Mouse (Mus musculus) forebrain, embryonic 14.5 days (tissue): ENCODE measurements around the gene Lrmda. TPM values are rescaled to one million over a fixed set of nuclear protein-coding genes. Genes with fewer than 3 reads are reported as not detected.

Experiments
- ATAC-seq: fragments of 200-750 bp; cut with Nextera tagmentation; 2 replicates; pipeline ENCODE4 v1.8.0; 2017; ENCODE audit warnings: mild to moderate bottlenecking, moderate library complexity
- DNase-seq: peaks from one replicate; pipeline ENCODE4 v3.0.0-alpha.2; 2015; ENCODE audit warnings: low spot score
- H3K27ac ChIP-seq: fragments of 300-500 bp; sonication (generic); 2 replicates; pipeline ENCODE4 v1.5.1; 2014; ENCODE audit warnings: low read depth, mild to moderate bottlenecking, control low read depth, low read length, moderate library complexity
- H3K27me3 ChIP-seq: fragments of 300-500 bp; sonication (generic); replicated peaks from 2 replicates; pipeline ENCODE4 v1.6.1; 2014; ENCODE audit warnings: low read length, control low read depth, mixed read lengths; ENCODE audit not compliant: control insufficient read depth, insufficient read depth
- H3K36me3 ChIP-seq: fragments of 300-500 bp; sonication (generic); 2 replicates; pipeline ENCODE4 v1.6.1; 2014; ENCODE audit warnings: low read length, control low read depth; ENCODE audit not compliant: control insufficient read depth, insufficient read depth
- H3K4me1 ChIP-seq: fragments of 300-500 bp; sonication (generic); 2 replicates; pipeline ENCODE4 v1.6.1; 2014; ENCODE audit warnings: antibody characterized with exemption, low read length, control low read depth; ENCODE audit not compliant: control insufficient read depth, insufficient read depth
- H3K4me2 ChIP-seq: fragments of 300-500 bp; sonication (generic); 2 replicates; pipeline ENCODE4 v1.6.1; 2014; ENCODE audit warnings: mild to moderate bottlenecking, control low read depth, low read length
- H3K4me3 ChIP-seq: fragments of 300-500 bp; sonication (generic); 2 replicates; pipeline ENCODE4 v1.5.1; 2014; ENCODE audit warnings: low read depth, low read length, control low read depth
- H3K9ac ChIP-seq: fragments of 300-500 bp; sonication (generic); 2 replicates; pipeline ENCODE4 v1.6.1; 2014; ENCODE audit warnings: mild to moderate bottlenecking, low read length, control low read depth, moderate library complexity
- H3K9me3 ChIP-seq: fragments of 300-500 bp; sonication (generic); replicated peaks from 2 replicates; pipeline ENCODE4 v1.6.1; 2016; ENCODE audit warnings: low read length, control low read depth, mixed read lengths; ENCODE audit not compliant: control insufficient read depth
- WGBS: fragments of 180-500 bp; shearing (Covaris S2); extraction: QIAGEN DNeasy Blood & Tissue Kit; methylation state at CpG from one replicate; pipeline ENCODE4 v1.1.7; 2014; 5-methylcytosine and 5-hydroxymethylcytosine counted together
- polyA plus RNA-seq: library from polyadenylated mRNA; unstranded; fragments of >200 nt; fragmentation: Nextera tagmentation; extraction: Ambion mirVana; gene quantifications from 2 replicates; pipeline ENCODE4 v1.2.1, GENCODE M21; 2014

Gene Lrmda
- polyA plus RNA-seq, 1 experiment from 2014 or later: not detected

DNA sequence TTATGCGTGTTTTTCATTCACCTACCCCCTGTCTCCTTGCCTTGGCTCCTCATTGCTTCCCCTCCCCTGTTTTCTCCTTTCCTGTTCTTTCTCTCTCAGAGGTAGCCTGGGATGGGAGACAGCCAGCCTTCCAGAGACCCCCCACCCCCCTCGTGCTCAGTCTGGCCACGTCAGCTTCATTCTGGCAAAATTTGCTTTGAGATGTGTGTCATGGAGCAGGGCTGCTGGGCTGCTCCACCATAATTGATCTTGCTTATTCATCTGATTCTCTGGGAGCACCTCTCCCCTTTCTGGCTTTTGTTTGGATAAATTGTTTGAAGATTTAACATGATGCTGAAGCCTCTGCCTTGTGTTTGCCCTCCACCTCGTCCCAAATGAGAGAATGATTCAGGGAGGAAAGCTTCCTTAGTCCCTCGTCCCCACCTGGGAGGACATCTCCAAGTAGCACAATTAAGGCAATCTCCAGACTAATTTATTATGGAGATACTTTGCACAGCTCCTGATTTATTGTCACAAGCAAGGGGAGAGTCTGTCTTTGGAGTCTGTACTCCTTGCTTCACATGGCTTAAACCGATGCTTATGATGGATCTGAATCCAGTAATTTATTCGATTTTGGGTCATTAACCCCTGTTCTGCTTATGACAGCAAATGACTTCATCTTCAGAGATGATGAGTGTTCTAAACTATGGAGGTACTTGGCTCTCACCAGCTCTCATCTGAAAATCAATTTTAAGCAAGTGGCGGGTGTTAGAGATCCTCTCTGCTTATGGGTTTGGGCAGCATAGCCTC, 526.6 kb downstream of the Lrmda start:
- Histone ChIP-seq H3K27me3 (no peaks in the 10 kb centered on the region), H3K4me1 (peaks cover 12% of the 10 kb centered on the region), H3K36me3 (no peaks in the 10 kb centered on the region), H3K9ac (no peak overlapping the region), H3K27ac (no peak overlapping the region), H3K9me3 (no peaks in the 10 kb centered on the region), H3K4me2 (no peak overlapping the region), H3K4me3 (no peak overlapping the region)
- ATAC-seq (0 out of 2 replicates have a peak, but pooled peaks have one; percentile 2), DNase-seq (no peak)
- WGBS: 38% methylated on average over 8 of the region's 8 CpGs

DNA sequence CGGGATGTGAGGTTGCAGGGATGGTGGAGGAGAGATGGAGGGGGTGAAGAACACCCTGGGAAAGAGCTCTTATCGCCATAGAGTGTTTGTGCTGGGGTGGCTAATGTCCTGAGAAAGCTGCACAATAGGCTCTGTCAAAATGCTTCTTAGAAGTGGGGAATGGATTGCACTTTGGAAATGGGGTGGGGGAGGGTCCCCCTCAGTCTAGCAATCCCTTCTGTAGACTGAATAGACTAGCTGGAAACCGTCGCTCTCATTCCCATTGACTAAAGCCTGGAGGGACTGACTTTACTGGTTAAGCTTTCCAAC, 527.1 kb downstream of the Lrmda start:
- Histone ChIP-seq H3K27ac (no peak overlapping the region), H3K36me3 (no peaks in the 10 kb centered on the region), H3K9ac (no peak overlapping the region), H3K4me2 (no peak overlapping the region), H3K4me1 (peaks cover 12% of the 10 kb centered on the region), H3K9me3 (no peaks in the 10 kb centered on the region), H3K27me3 (no peaks in the 10 kb centered on the region), H3K4me3 (no peak overlapping the region)
- ATAC-seq (peak; percentile 29; the same call in 1 of the 2 replicates), DNase-seq (no peak)
- 20% methylated on average over 4 of the region's 4 CpGs for WGBS

DNA sequence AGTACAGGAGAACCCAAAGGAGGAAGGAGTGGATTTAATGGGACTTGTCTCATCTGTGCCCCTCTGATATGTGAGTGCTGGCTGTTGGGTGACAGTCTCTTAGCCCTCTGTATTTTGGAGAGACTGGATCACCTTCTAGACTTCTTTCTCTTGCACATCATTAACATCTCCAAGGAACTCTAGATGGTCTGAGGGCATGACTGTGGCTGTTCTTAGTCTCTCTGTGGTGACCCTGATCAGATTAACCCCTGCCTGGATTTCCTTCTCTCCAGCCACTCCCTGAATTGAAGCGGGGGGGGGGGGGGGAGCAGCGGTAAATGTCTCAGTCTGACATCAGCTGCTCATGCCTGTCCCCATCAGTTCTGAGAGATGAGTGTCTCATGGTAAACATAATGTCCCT, 528.8 kb downstream of the Lrmda start:
- no peaks in the 10 kb centered on the region for H3K36me3 ChIP-seq
- no peak overlapping the region for H3K9ac ChIP-seq
- 23% methylated on average over 2 of the region's 2 CpGs for WGBS
- no peaks in the 10 kb centered on the region for H3K27me3 ChIP-seq
- DNase-seq (no peak), ATAC-seq (no peak)
- no peak overlapping the region for H3K4me2 ChIP-seq
- peaks cover 19% of the 10 kb centered on the region for H3K4me1 ChIP-seq
- no peaks in the 10 kb centered on the region for H3K9me3 ChIP-seq
- H3K27ac ChIP-seq: no peak overlapping the region
- no peak overlapping the region for H3K4me3 ChIP-seq

DNA sequence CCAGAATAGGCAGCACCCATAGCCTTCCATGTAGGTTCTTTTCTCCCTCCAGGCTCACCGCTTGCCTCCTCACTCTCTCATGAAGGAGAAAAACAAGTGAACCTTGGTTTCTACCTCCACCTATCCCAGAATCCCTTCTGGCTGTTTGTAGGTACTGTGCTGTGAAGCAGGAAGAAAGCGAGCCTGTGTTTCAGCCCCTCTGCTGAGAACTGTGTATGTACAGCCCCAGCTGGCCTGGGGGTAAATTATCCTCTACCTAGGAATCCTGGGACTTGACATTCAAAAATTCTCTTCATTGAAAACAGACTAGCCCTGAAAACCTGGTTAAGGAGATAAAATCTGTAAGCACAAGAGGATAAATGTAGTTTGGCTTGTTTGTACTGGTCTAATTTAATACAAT, 529.7 kb downstream of the Lrmda start:
- Histone ChIP-seq H3K27me3 (no peaks in the 10 kb centered on the region), H3K4me1 (peaks cover 19% of the 10 kb centered on the region), H3K9me3 (no peaks in the 10 kb centered on the region), H3K27ac (no peak overlapping the region), H3K4me3 (no peak overlapping the region), H3K4me2 (no peak overlapping the region), H3K36me3 (no peaks in the 10 kb centered on the region), H3K9ac (no peak overlapping the region)
- DNase-seq: no peak
- 88% methylated on average over 2 of the region's 2 CpGs for whole genome bisulfite sequencing
- ATAC-seq: no peak

DNA sequence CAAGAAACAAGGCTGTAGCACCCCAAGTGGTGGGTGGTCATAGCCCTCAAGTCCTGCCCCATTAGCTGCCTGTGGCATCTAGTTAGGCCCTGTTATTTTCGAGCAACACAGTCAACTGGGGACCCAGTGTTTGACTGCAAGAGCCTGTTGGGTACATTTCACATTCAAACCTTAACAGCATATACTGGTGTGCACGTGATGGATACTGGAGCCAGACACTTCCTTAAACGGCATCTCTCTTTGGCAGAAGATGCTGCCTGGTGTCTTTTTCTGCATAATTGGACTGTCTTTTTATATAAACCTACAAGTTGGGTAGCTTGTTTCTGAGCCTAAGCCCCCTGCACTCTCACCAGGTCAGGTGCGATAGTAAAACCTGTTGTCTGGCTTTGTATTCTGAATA, 532.8 kb downstream of the Lrmda start:
- Histone ChIP-seq H3K4me3 (no peak overlapping the region), H3K4me2 (no peak overlapping the region), H3K27me3 (0 out of 2 replicates have a peak, but pooled peaks cover 3% of the 10 kb centered on the region), H3K36me3 (no peaks in the 10 kb centered on the region), H3K4me1 (peaks cover 7% of the 10 kb centered on the region; the same call in 1 of the 2 replicates), H3K27ac (no peak overlapping the region), H3K9me3 (no peaks in the 10 kb centered on the region), H3K9ac (no peak overlapping the region)
- DNase-seq (peak; percentile 56), ATAC-seq (no peak)
- 11% methylated on average over 4 of the region's 4 CpGs for WGBS

DNA sequence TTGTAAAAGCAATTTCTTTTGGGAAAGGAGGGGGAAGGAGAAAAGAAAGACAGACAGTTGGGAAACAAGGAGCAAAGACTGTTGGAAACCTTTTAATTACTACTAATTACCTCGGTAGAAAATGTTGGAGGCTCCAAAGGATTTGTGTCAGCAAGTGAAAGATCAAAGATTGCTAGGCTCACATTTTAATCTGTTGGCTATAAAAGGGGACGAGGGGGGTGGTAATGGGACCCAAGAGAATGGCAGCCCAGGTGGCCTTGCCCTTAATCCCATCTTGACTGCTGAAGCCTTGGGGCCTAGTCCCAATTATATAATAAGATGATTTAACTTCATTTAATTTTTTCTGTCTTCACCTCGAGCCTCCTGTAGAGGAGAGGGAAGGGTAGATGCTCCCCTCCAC, 533.3 kb downstream of the Lrmda start:
- no peaks in the 10 kb centered on the region for H3K9me3 ChIP-seq
- ATAC-seq: no peak
- H3K27ac ChIP-seq: no peak overlapping the region
- no peak overlapping the region for H3K4me2 ChIP-seq
- no peak overlapping the region for H3K4me3 ChIP-seq
- H3K4me1 ChIP-seq: peaks cover 7% of the 10 kb centered on the region; the same call in 1 of the 2 replicates
- no peak overlapping the region for H3K9ac ChIP-seq
- no peaks in the 10 kb centered on the region for H3K36me3 ChIP-seq
- no peak for DNase-seq
- H3K27me3 ChIP-seq: 0 out of 2 replicates have a peak, but pooled peaks cover 3% of the 10 kb centered on the region
- WGBS: 4% methylated on average over 3 of the region's 3 CpGs

DNA sequence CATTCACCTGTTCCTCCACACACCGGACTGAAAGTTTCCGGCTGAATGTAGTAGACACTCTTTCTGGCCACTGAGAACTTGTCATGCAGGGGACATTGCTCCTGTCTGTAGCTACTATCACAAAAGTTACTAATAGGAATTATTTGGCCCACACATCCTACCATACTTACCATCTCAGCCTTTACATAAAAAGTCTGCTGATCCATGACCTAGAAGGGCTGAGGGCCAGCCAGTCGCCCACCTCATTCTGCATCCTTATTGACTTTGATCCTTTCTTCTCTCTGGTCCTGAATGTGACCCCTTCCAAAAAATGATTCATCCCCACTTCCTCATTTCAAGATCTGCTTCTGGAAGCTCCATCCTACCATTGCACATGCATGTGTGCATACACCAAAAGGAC, 534.2 kb downstream of the Lrmda start:
- H3K36me3 ChIP-seq: no peaks in the 10 kb centered on the region
- WGBS: 86% methylated on average over 3 of the region's 3 CpGs
- H3K4me3 ChIP-seq: no peak overlapping the region
- H3K27ac ChIP-seq: no peak overlapping the region
- DNase-seq (no peak), ATAC-seq (no peak)
- H3K9me3 ChIP-seq: no peaks in the 10 kb centered on the region
- H3K4me2 ChIP-seq: no peak overlapping the region
- H3K9ac ChIP-seq: no peak overlapping the region
- 0 out of 2 replicates have a peak, but pooled peaks cover 3% of the 10 kb centered on the region for H3K27me3 ChIP-seq
- H3K4me1 ChIP-seq: peaks cover 7% of the 10 kb centered on the region; the same call in 1 of the 2 replicates

DNA sequence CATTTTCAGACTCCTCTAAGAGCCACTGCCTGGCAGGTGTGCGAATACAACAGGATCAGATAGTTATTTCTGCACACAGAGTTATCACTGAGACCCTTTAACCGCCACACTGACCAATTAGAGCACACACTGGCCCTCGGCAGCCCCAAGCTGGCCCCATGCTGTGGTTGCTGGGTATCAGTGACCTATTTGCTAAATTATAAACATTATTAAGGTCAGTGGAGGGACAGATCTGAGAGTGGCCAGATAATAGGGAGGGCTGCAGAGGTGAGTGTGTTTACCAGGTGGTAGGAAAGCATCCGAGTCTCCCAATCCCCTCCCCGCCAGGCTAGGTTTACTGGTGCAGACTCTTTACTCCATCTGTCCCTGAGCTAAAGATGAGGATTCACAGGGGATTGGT, 553.0 kb downstream of the Lrmda start:
- Histone ChIP-seq H3K27me3 (0 out of 2 replicates have a peak, but pooled peaks cover 6% of the 10 kb centered on the region), H3K4me2 (no peak overlapping the region), H3K36me3 (no peaks in the 10 kb centered on the region), H3K9ac (no peak overlapping the region), H3K4me1 (peaks cover 4% of the 10 kb centered on the region), H3K27ac (no peak overlapping the region), H3K9me3 (no peaks in the 10 kb centered on the region), H3K4me3 (no peak overlapping the region)
- no peak for ATAC-seq
- WGBS: 68% methylated on average over 5 of the region's 5 CpGs
- no peak for DNase-seq

DNA sequence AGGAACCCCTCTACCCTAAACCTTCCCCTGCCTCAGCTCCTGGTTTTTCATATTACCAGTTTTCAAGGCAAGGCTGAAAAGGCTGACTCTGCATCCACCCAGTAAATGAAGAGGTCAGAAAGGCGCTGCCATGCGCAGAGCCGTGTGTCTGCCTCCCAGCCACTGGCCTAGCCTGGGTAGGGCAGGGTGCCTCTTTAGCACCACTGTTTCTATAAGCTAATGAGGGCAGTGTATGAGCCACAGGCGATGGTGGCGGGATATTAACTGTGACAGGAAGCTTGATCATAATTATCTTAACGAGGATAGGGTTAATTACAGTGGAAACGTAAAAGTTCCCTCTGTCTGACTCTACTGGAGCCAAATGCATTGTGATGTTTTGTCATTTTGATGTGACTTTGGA, 554.1 kb downstream of the Lrmda start:
- no peak for ATAC-seq
- Histone ChIP-seq H3K4me2 (no peak overlapping the region), H3K27me3 (0 out of 2 replicates have a peak, but pooled peaks cover 6% of the 10 kb centered on the region), H3K4me1 (peaks cover 10% of the 10 kb centered on the region), H3K9me3 (no peaks in the 10 kb centered on the region), H3K4me3 (no peak overlapping the region), H3K9ac (no peak overlapping the region), H3K27ac (no peak overlapping the region), H3K36me3 (no peaks in the 10 kb centered on the region)
- WGBS: 50% methylated on average over 7 of the region's 7 CpGs
- no peak for DNase-seq
